In genomic region chr9:88295798-88296197, GRCm38 (mm10) we compare ENCODE assay signal across 8 mouse cellular contexts. TPM values are rescaled to one million over a fixed set of nuclear protein-coding genes. Genes with fewer than 3 reads are reported as not detected.
DNase-seq lines count a peak whose midpoint lies in the region; ATAC-seq and TF ChIP-seq lines count a peak whose summit lies in the region.
"Had no signal": no experiment of that assay in that cellular context is flagged by ENCODE, and none has a peak within 500 bp of the region (broad histone marks: within the 10 kb centered on the region; RNA-seq: fewer than 3 reads in every experiment).

No protein-coding gene starts in this region.

- peak; percentile 47 to 65 for DNase-seq in heart, adult 18-20 months
- DNase-seq in layer of hippocampus, adult 9-10 months (ENCODE audit: low spot score) = peak; percentile 11
- DNase-seq in lung, postnatal 14 days = no peak

- no peak overlapping the region for H3K4me3 ChIP-seq in heart, embryonic 11.5 days (ENCODE audit: low read depth, low read length)
- H3K4me3 ChIP-seq in C2C12 (ENCODE audit: insufficient read depth, poor library complexity, severe bottlenecking) = no peak overlapping the region
- no peak overlapping the region for H3K4me3 ChIP-seq in forebrain, embryonic 16.5 days (replicated peaks; ENCODE audit: low read length)
- H3K4me3 ChIP-seq: liver, embryonic 15.5 days had no signal

- no peaks in the 10 kb centered on the region for H3K9me3 ChIP-seq in heart, embryonic 11.5 days (replicated peaks; ENCODE audit: control insufficient read depth, low read length)
- no peaks in the 10 kb centered on the region for H3K9me3 ChIP-seq in forebrain, embryonic 16.5 days (ENCODE audit: control insufficient read depth, low read length)
- H3K9me3 ChIP-seq: liver, embryonic 15.5 days had no signal

- no peaks in the 10 kb centered on the region for H3K79me2 ChIP-seq in C2C12 (ENCODE audit: control insufficient read depth, insufficient read depth)

- no peak for ATAC-seq in heart, embryonic 11.5 days (replicated peaks; ENCODE audit: insufficient number of reproducible peaks, low FRiP score, low TSS enrichment)
- peak; percentile 91 for ATAC-seq in forebrain, embryonic 16.5 days
- no peak for ATAC-seq in megakaryocyte-erythroid progenitor cell, adult 5-6 weeks (replicated peaks; ENCODE audit: low FRiP score, low TSS enrichment, poor library complexity, severe bottlenecking)

- no peak overlapping the region for H3K9ac ChIP-seq in heart, embryonic 11.5 days (ENCODE audit: low read depth, low read length)
- H3K9ac ChIP-seq in forebrain, embryonic 16.5 days (replicated peaks; ENCODE audit: low read depth, low read length) = no peak overlapping the region
- H3K9ac ChIP-seq: liver, embryonic 15.5 days had no signal

- H3K27me3 ChIP-seq in heart, embryonic 11.5 days (ENCODE audit: control insufficient read depth, insufficient read depth, low read length) = no peaks in the 10 kb centered on the region
- H3K27me3 ChIP-seq in C2C12 (ENCODE audit: control insufficient read depth, insufficient read depth, insufficient read length) = no peaks in the 10 kb centered on the region
- H3K27me3 ChIP-seq in forebrain, embryonic 16.5 days (replicated peaks; ENCODE audit: control insufficient read depth, insufficient read depth, low read length) = no peaks in the 10 kb centered on the region
- H3K27me3 ChIP-seq: liver, embryonic 15.5 days had no signal

- H3ac ChIP-seq in C2C12 (ENCODE audit: control insufficient read depth, insufficient read length, low read depth) = no peak overlapping the region

- H3K4me1 ChIP-seq in heart, embryonic 11.5 days (ENCODE audit: control insufficient read depth, insufficient read depth, low read length) = no peaks in the 10 kb centered on the region
- H3K4me1 ChIP-seq in forebrain, embryonic 16.5 days (replicated peaks; ENCODE audit: control insufficient read depth, insufficient read depth, low read length) = no peaks in the 10 kb centered on the region
- H3K4me1 ChIP-seq: liver, embryonic 15.5 days had no signal

- no peaks in the 10 kb centered on the region for H3K79me3 ChIP-seq in C2C12 (ENCODE audit: low read depth)

- 50% methylated on average over 4 of the region's 4 CpGs for whole genome bisulfite sequencing in heart, embryonic 11.5 days (ENCODE audit: insufficient replicate concordance)
- WGBS in forebrain, embryonic 16.5 days = 54% methylated on average over 4 of the region's 4 CpGs

- H3K4me2 ChIP-seq in heart, embryonic 11.5 days = no peak overlapping the region
- no peak overlapping the region for H3K4me2 ChIP-seq in forebrain, embryonic 16.5 days (ENCODE audit: low read length)
- H3K4me2 ChIP-seq: liver, embryonic 15.5 days had no signal

- H3K27ac ChIP-seq in heart, embryonic 11.5 days (ENCODE audit: low read depth, low read length) = no peak overlapping the region
- no peak overlapping the region for H3K27ac ChIP-seq in forebrain, embryonic 16.5 days (ENCODE audit: low read length)
- H3K27ac ChIP-seq: liver, embryonic 15.5 days had no signal

- no peaks in the 10 kb centered on the region for H3K36me3 ChIP-seq in heart, embryonic 11.5 days (ENCODE audit: control insufficient read depth, insufficient read depth, low read length)
- H3K36me3 ChIP-seq in C2C12 (ENCODE audit: control insufficient read depth, insufficient read depth) = no peaks in the 10 kb centered on the region
- no peaks in the 10 kb centered on the region for H3K36me3 ChIP-seq in forebrain, embryonic 16.5 days (ENCODE audit: control insufficient read depth, insufficient read depth)
- H3K36me3 ChIP-seq: liver, embryonic 15.5 days had no signal

- TF ChIP-seq CTCF in C2C12 (IDR thresholded peaks at IDR 0.05; ENCODE audit: control insufficient read depth, insufficient read depth, insufficient read length) = no peak

TF ChIP-seq in C2C12, 6 proteins besides CTCF, POLR2A, EP300 and RAD21:
- TF ChIP-seq MYOD1 (IDR thresholded peaks at IDR 0.05; ENCODE audit: control insufficient read depth, insufficient read length, low read depth) (peak; percentile 14), FOSL1 (IDR thresholded peaks at IDR 0.05; ENCODE audit: insufficient read depth, low read length, poor library complexity, severe bottlenecking) (no peak), USF1 (IDR thresholded peaks at IDR 0.05; ENCODE audit: low read depth) (no peak), CEBPB (IDR thresholded peaks at IDR 0.05; ENCODE audit: low read depth) (no peak), MAX (IDR thresholded peaks at IDR 0.05) (no peak), MYOG (IDR thresholded peaks at IDR 0.05; ENCODE audit: control insufficient read depth, extremely low read depth, insufficient read length) (no peak)

RNA-seq across cellular contexts. Expression of gene Nt5e, which starts 31.2 kb away (rescaled TPM):
- 10 to 100 TPM; 10.7 to 16.7 TPM for total RNA-seq in heart, adult 18-20 months (2021)
- polyA plus RNA-seq in heart, embryonic 11.5 days (2014; fragmentation: Nextera tagmentation; extraction: Ambion mirVana) = 2.8 and 3.0 TPM in 2 replicates
- 0.34 TPM for polyA plus RNA-seq in C2C12 (2012; fragmentation: generic; extraction: Trizol)
- polyA plus RNA-seq in forebrain, embryonic 16.5 days (2015; fragmentation: Nextera tagmentation; extraction: Ambion mirVana) = 0.71 and 1.1 TPM in 2 replicates
- 0.83 and 1.5 TPM in 2 replicates for total RNA-seq in megakaryocyte-erythroid progenitor cell, adult 5-6 weeks (2014; fragmentation: Nextera tagmentation)
- total RNA-seq in megakaryocyte-erythroid progenitor cell, adult 5-6 weeks (2017) = 0.47 TPM in 1 of 2 replicates, not detected in the other
